Mouse (Mus musculus): ENCODE data around the gene Gm29427.

- TF ChIP-seq CTCF (IDR thresholded peaks at IDR 0.05; ENCODE audit: control insufficient read depth, insufficient read depth, insufficient replicate concordance, low read depth, low read length) (no peak), POLR2A (IDR thresholded peaks at IDR 0.05; ENCODE audit: control insufficient read depth, low read depth, low read length) (no peak)
These were observed 48.4 kb upstream of the Gm29427 start for GRCm38 (mm10) chr1:130764027-130764461.
